Mouse (Mus musculus) v-Abl transformed pro-B cells (cell line): ENCODE results near the gene Sav1.

Experiments used
- in situ Hi-C, 2 experiments: fragments of 400-800 bp; cut with MboI; formaldehyde crosslinking; loops; one replicate each; pipeline ENCODE4 v1.15.1; 2025; ENCODE audit not compliant: unreplicated experiment in 2 of 2

Gene Sav1

GRCm38 (mm10) chr12:69965644-69966043, 21.2 kb downstream of the Sav1 start:
- in situ Hi-C loops = loop anchor here in 1 of 2 experiments (10.0 kb wide), 1 partner anchor 179 kb away; no protein-coding TSS in a partner anchor

- in situ Hi-C loops = loop anchor here (5.0 to 10.0 kb wide), 3 partner anchors 94 to 182 kb away; no protein-coding TSS in a partner anchor
Measured at GRCm38 (mm10) chr12:69963141-69963540, 23.7 kb downstream of the Sav1 start.

GRCm38 (mm10) chr12:69962468-69962867, 24.3 kb downstream of the Sav1 start:
- in situ Hi-C loops = loop anchor here (5.0 to 10.0 kb wide), 3 partner anchors 95 to 182 kb away; no protein-coding TSS in a partner anchor

GRCm38 (mm10) chr12:69957378-69957777, 29.4 kb downstream of the Sav1 start:
- in situ Hi-C loops = no loop called here

GRCm38 (mm10) chr12:69947502-69947901, 39.3 kb downstream of the Sav1 start:
- in situ Hi-C loops = loop anchor here in 1 of 2 experiments (25.0 kb wide), 1 partner anchor 490 kb away; no protein-coding TSS in a partner anchor

GRCm38 (mm10) chr12:69945861-69946260, 40.9 kb downstream of the Sav1 start:
- in situ Hi-C loops = loop anchor here in 1 of 2 experiments (25.0 kb wide), 1 partner anchor 491 kb away; no protein-coding TSS in a partner anchor

GRCm38 (mm10) chr12:69941655-69942329, 45.0 kb downstream of the Sav1 start:
- in situ Hi-C loops = loop anchor here in 1 of 2 experiments (25.0 kb wide), 1 partner anchor 496 kb away; no protein-coding TSS in a partner anchor

GRCm38 (mm10) chr12:69939291-69939690, 47.5 kb downstream of the Sav1 start:
- in situ Hi-C loops = loop anchor here in 1 of 2 experiments (25.0 kb wide), 1 partner anchor 498 kb away; no protein-coding TSS in a partner anchor

GRCm38 (mm10) chr12:69937731-69938130, 49.1 kb downstream of the Sav1 start:
- in situ Hi-C loops = loop anchor here in 1 of 2 experiments (25.0 kb wide), 1 partner anchor 500 kb away; no protein-coding TSS in a partner anchor

- in situ Hi-C loops = loop anchor here (10.0 to 25.0 kb wide), 4 partner anchors 218 to 511 kb away; partner anchors contain the start of gene Pygl (in 1 of the 2)
Measured at GRCm38 (mm10) chr12:69926716-69927115, 60.1 kb downstream of the Sav1 start.

- in situ Hi-C loops = loop anchor here (5.0 to 10.0 kb wide), 6 partner anchors 133 to 501 kb away; partner anchors contain the start of gene Pygl (in 2 of the 2)
Measured at GRCm38 (mm10) chr12:69924012-69924411, 62.8 kb downstream of the Sav1 start.

GRCm38 (mm10) chr12:69923603-69924002, 63.2 kb downstream of the Sav1 start:
- in situ Hi-C loops = loop anchor here (5.0 to 10.0 kb wide), 6 partner anchors 134 to 501 kb away; partner anchors contain the start of gene Pygl (in 2 of the 2)

- in situ Hi-C loops = loop anchor here (5.0 to 10.0 kb wide), 6 partner anchors 134 to 502 kb away; partner anchors contain the start of gene Pygl (in 2 of the 2)
Measured at GRCm38 (mm10) chr12:69923128-69923527, 63.7 kb downstream of the Sav1 start.

GRCm38 (mm10) chr12:69922099-69922498, 64.7 kb downstream of the Sav1 start:
- in situ Hi-C loops = loop anchor here (5.0 to 10.0 kb wide), 6 partner anchors 135 to 503 kb away; partner anchors contain the start of gene Pygl (in 2 of the 2)

GRCm38 (mm10) chr12:69917870-69918269, 68.9 kb downstream of the Sav1 start:
- in situ Hi-C loops = no loop called here
